Mouse (Mus musculus) embryonic facial prominence, embryonic 13.5 days (tissue): ENCODE measurements at regions not wholly inside any gene's neighbourhood (a gene's known extent, or its start where the extent isn't known, plus 50 kb on each side); places are given as distances from the start of the nearest gene placed in this dataset.
"Not testable (repeated sequence)": the region's sequence is repeated elsewhere in the genome, so short reads cannot be mapped to it uniquely, and the experiment has no call there.

ENCODE experiments used
- ATAC-seq: fragments of 200-750 bp; cut with Nextera tagmentation; 2 replicates; pipeline ENCODE4 v1.8.0; 2017; ENCODE audit warnings: low read depth; ENCODE audit not compliant: insufficient number of reproducible peaks, insufficient read depth, low FRiP score, low TSS enrichment
- H3K27ac ChIP-seq: fragments of 300-500 bp; sonication (generic); 2 replicates; pipeline ENCODE4 v1.5.1; 2015; ENCODE audit warnings: moderate library complexity, mild to moderate bottlenecking, inconsistent platforms
- H3K27me3 ChIP-seq: fragments of 300-500 bp; sonication (generic); 2 replicates; pipeline ENCODE4 v1.6.1; 2015; ENCODE audit warnings: mild to moderate bottlenecking, inconsistent platforms
- H3K36me3 ChIP-seq: fragments of 300-500 bp; sonication (generic); 2 replicates; pipeline ENCODE4 v1.6.1; 2015; ENCODE audit warnings: mild to moderate bottlenecking, inconsistent platforms
- H3K4me1 ChIP-seq: fragments of 300-500 bp; sonication (generic); 2 replicates; pipeline ENCODE4 v1.6.1; 2015; ENCODE audit warnings: inconsistent platforms
- H3K4me2 ChIP-seq: fragments of 300-500 bp; sonication (generic); 2 replicates; pipeline ENCODE4 v1.6.1; 2015; ENCODE audit warnings: moderate library complexity, mild to moderate bottlenecking, inconsistent platforms
- H3K4me3 ChIP-seq: fragments of 300-500 bp; sonication (generic); 2 replicates; pipeline ENCODE4 v1.5.1; 2015; ENCODE audit warnings: mild to moderate bottlenecking, inconsistent platforms
- H3K9ac ChIP-seq: fragments of 300-500 bp; sonication (generic); 2 replicates; pipeline ENCODE4 v1.6.1; 2015; ENCODE audit warnings: mild to moderate bottlenecking, inconsistent platforms
- H3K9me3 ChIP-seq: fragments of 300-500 bp; sonication (generic); 2 replicates; pipeline ENCODE4 v1.6.1; 2016; ENCODE audit warnings: inconsistent platforms
- WGBS: fragments of 180-500 bp; shearing (Covaris S2); methylation state at CpG from one replicate; pipeline ENCODE4 v1.1.7; 2015; ENCODE audit warnings: mixed read lengths; 5-methylcytosine and 5-hydroxymethylcytosine counted together

GRCm38 (mm10) chr8:86271477-86271876 lies 309.0 kb downstream of the Abcc12 start:
- WGBS, result 85% methylated on average over 6 of the region's 6 CpGs
- H3K4me2 ChIP-seq, result no peak overlapping the region
- no peak for ATAC-seq
- H3K27ac ChIP-seq, result no peak overlapping the region
- H3K4me1 ChIP-seq, result peaks cover 9% of the 10 kb centered on the region
- H3K36me3 ChIP-seq, result no peaks in the 10 kb centered on the region
- H3K4me3 ChIP-seq, result no peak overlapping the region
- no peak overlapping the region for H3K9ac ChIP-seq
- no peaks in the 10 kb centered on the region for H3K27me3 ChIP-seq
- no peaks in the 10 kb centered on the region for H3K9me3 ChIP-seq

GRCm38 (mm10) chr8:86258011-86258410 lies 322.5 kb downstream of the Abcc12 start:
- Histone ChIP-seq H3K36me3 (no peaks in the 10 kb centered on the region), H3K4me2 (no peak overlapping the region), H3K27me3 (no peaks in the 10 kb centered on the region), H3K27ac (no peak overlapping the region), H3K9ac (no peak overlapping the region), H3K4me1 (peaks cover 6% of the 10 kb centered on the region; the same call in 1 of the 2 replicates), H3K4me3 (no peak overlapping the region), H3K9me3 (no peaks in the 10 kb centered on the region)
- ATAC-seq, result no peak
- 81% methylated on average over 5 of the region's 5 CpGs for WGBS

GRCm38 (mm10) chr8:86255431-86255830 lies 325.1 kb downstream of the Abcc12 start:
- Histone ChIP-seq H3K36me3 (no peaks in the 10 kb centered on the region), H3K4me3 (no peak overlapping the region), H3K4me2 (no peak overlapping the region), H3K27me3 (no peaks in the 10 kb centered on the region), H3K27ac (no peak overlapping the region), H3K9ac (no peak overlapping the region), H3K4me1 (peaks cover 6% of the 10 kb centered on the region; the same call in 1 of the 2 replicates), H3K9me3 (no peaks in the 10 kb centered on the region)
- no peak for ATAC-seq

- ATAC-seq, result no peak
- Histone ChIP-seq H3K4me3 (no peak overlapping the region), H3K27ac (no peak overlapping the region), H3K9ac (no peak overlapping the region), H3K9me3 (no peaks in the 10 kb centered on the region), H3K4me2 (no peak overlapping the region), H3K27me3 (no peaks in the 10 kb centered on the region), H3K4me1 (peaks cover 6% of the 10 kb centered on the region; the same call in 1 of the 2 replicates), H3K36me3 (no peaks in the 10 kb centered on the region)
- WGBS, result 57% methylated on average over 1 of the region's 1 CpGs
Observed at GRCm38 (mm10) chr8:86254680-86255079, 325.8 kb downstream of the Abcc12 start.

GRCm38 (mm10) chr8:86252696-86253355 lies 327.7 kb downstream of the Abcc12 start:
- Histone ChIP-seq H3K4me1 (peaks cover 6% of the 10 kb centered on the region; the same call in 1 of the 2 replicates), H3K4me2 (no peak overlapping the region), H3K27me3 (no peaks in the 10 kb centered on the region), H3K4me3 (no peak overlapping the region), H3K9ac (no peak overlapping the region), H3K9me3 (no peaks in the 10 kb centered on the region), H3K27ac (no peak overlapping the region), H3K36me3 (no peaks in the 10 kb centered on the region)
- no peak for ATAC-seq
- WGBS, result 64% methylated on average over 4 of the region's 4 CpGs

GRCm38 (mm10) chr8:86234696-86235095 lies 345.8 kb downstream of the Abcc12 start:
- Histone ChIP-seq H3K27ac (no peak overlapping the region), H3K4me2 (no peak overlapping the region), H3K9me3 (no peaks in the 10 kb centered on the region), H3K4me1 (no peaks in the 10 kb centered on the region), H3K9ac (no peak overlapping the region), H3K27me3 (no peaks in the 10 kb centered on the region), H3K4me3 (no peak overlapping the region), H3K36me3 (no peaks in the 10 kb centered on the region)
- ATAC-seq, result no peak
- 77% methylated on average over 4 of the region's 4 CpGs for WGBS

- not testable (repeated sequence) for ATAC-seq, H3K9ac ChIP-seq
Observed at GRCm38 (mm10) chr8:86231994-86232393, 348.5 kb downstream of the Abcc12 start.

GRCm38 (mm10) chr8:86224851-86225250 lies 355.6 kb downstream of the Abcc12 start:
- H3K9me3 ChIP-seq, result no peaks in the 10 kb centered on the region
- no peaks in the 10 kb centered on the region for H3K36me3 ChIP-seq
- H3K27me3 ChIP-seq, result no peaks in the 10 kb centered on the region
- H3K9ac ChIP-seq, result no peak overlapping the region
- H3K27ac ChIP-seq, result no peak overlapping the region
- ATAC-seq, result no peak
- 61% methylated on average over 4 of the region's 4 CpGs for WGBS
- H3K4me3 ChIP-seq, result no peak overlapping the region
- H3K4me1 ChIP-seq, result no peaks in the 10 kb centered on the region
- no peak overlapping the region for H3K4me2 ChIP-seq

More at GRCm38 (mm10) chr8:86231994-86232393, 348.5 kb downstream of the Abcc12 start:
- not testable (repeated sequence) for H3K36me3 ChIP-seq, H3K4me3 ChIP-seq, H3K4me1 ChIP-seq, H3K27me3 ChIP-seq, H3K9me3 ChIP-seq, H3K27ac ChIP-seq, H3K4me2 ChIP-seq
- 74% methylated on average over 6 of the region's 6 CpGs for WGBS

- no peak overlapping the region for H3K4me2 ChIP-seq
- no peaks in the 10 kb centered on the region for H3K36me3 ChIP-seq
- no peak overlapping the region for H3K4me3 ChIP-seq
- no peaks in the 10 kb centered on the region for H3K9me3 ChIP-seq
- no peak for ATAC-seq
- 93% methylated on average over 7 of the region's 7 CpGs for WGBS
- no peaks in the 10 kb centered on the region for H3K27me3 ChIP-seq
- no peak overlapping the region for H3K27ac ChIP-seq
- H3K4me1 ChIP-seq, result no peaks in the 10 kb centered on the region
- H3K9ac ChIP-seq, result no peak overlapping the region
Observed at GRCm38 (mm10) chr8:86222715-86223114, 357.8 kb downstream of the Abcc12 start.

- 85% methylated on average over 4 of the region's 4 CpGs for WGBS
- no peak overlapping the region for H3K4me2 ChIP-seq
- no peaks in the 10 kb centered on the region for H3K4me1 ChIP-seq
Observed at GRCm38 (mm10) chr8:86222228-86222627, 358.3 kb downstream of the Abcc12 start.

GRCm38 (mm10) chr8:86214399-86214798 lies 366.1 kb downstream of the Abcc12 start:
- H3K4me2 ChIP-seq, result no peak overlapping the region
- no peak overlapping the region for H3K27ac ChIP-seq
- WGBS, result 92% methylated on average over 8 of the region's 8 CpGs
- no peak overlapping the region for H3K9ac ChIP-seq
- ATAC-seq, result no peak
- H3K4me1 ChIP-seq, result no peaks in the 10 kb centered on the region
- no peaks in the 10 kb centered on the region for H3K9me3 ChIP-seq
- H3K36me3 ChIP-seq, result no peaks in the 10 kb centered on the region
- H3K4me3 ChIP-seq, result no peak overlapping the region
- H3K27me3 ChIP-seq, result no peaks in the 10 kb centered on the region

More at GRCm38 (mm10) chr8:86222228-86222627, 358.3 kb downstream of the Abcc12 start:
- ATAC-seq, result no peak
- Histone ChIP-seq H3K9me3 (no peaks in the 10 kb centered on the region), H3K36me3 (no peaks in the 10 kb centered on the region), H3K4me3 (no peak overlapping the region), H3K9ac (no peak overlapping the region), H3K27me3 (no peaks in the 10 kb centered on the region), H3K27ac (no peak overlapping the region)

- Histone ChIP-seq H3K27ac (no peak overlapping the region), H3K4me3 (no peak overlapping the region), H3K9ac (no peak overlapping the region), H3K27me3 (no peaks in the 10 kb centered on the region), H3K4me1 (no peaks in the 10 kb centered on the region), H3K36me3 (no peaks in the 10 kb centered on the region), H3K4me2 (no peak overlapping the region), H3K9me3 (no peaks in the 10 kb centered on the region)
- 88% methylated on average over 2 of the region's 2 CpGs for WGBS
- no peak for ATAC-seq
Observed at GRCm38 (mm10) chr8:86212461-86212860, 368.0 kb downstream of the Abcc12 start.
